Mouse (Mus musculus): ENCODE measurements around the gene Tomm40l. TPM values are rescaled to one million over a fixed set of nuclear protein-coding genes. Genes with fewer than 3 reads are reported as not detected.

The Tomm40l gene
- polyA plus RNA-seq, 1 experiment, result 2.2 TPM

- Histone ChIP-seq H3K9me3 (ENCODE audit: control insufficient read depth, low read length) (peaks cover 4% of the 10 kb centered on the region; the same call in 1 of the 2 replicates), H3K27me3 (ENCODE audit: control insufficient read depth) (no peaks in the 10 kb centered on the region), H3K4me1 (ENCODE audit: control insufficient read depth) (peaks cover 16% of the 10 kb centered on the region), H3K4me3 (replicated peaks) (no peak overlapping the region), H3K36me3 (ENCODE audit: control insufficient read depth) (no peaks in the 10 kb centered on the region)
- TF ChIP-seq TAL1 (IDR thresholded peaks at IDR 0.05; ENCODE audit: low read length) (no peak), GATA1 (IDR thresholded peaks at IDR 0.05; ENCODE audit: low read length) (no peak)
These were observed 18.1 kb downstream of the Tomm40l start for GRCm38 (mm10) chr1:171204249-171204644.

- Histone ChIP-seq H3K4me3 (replicated peaks) (no peak overlapping the region), H3K4me1 (ENCODE audit: control insufficient read depth) (peaks cover 16% of the 10 kb centered on the region), H3K27me3 (ENCODE audit: control insufficient read depth) (no peaks in the 10 kb centered on the region; the same call in 1 of the 2 replicates), H3K36me3 (ENCODE audit: control insufficient read depth) (no peaks in the 10 kb centered on the region), H3K9me3 (ENCODE audit: control insufficient read depth, low read length) (peaks cover 4% of the 10 kb centered on the region; the same call in 1 of the 2 replicates)
- no peak for TF ChIP-seq GATA1 (IDR thresholded peaks at IDR 0.05; ENCODE audit: low read length)
- no peak for TF ChIP-seq TAL1 (IDR thresholded peaks at IDR 0.05; ENCODE audit: low read length)
These were observed 18.7 kb downstream of the Tomm40l start for GRCm38 (mm10) chr1:171203471-171204248.

- H3K36me3 ChIP-seq (ENCODE audit: control insufficient read depth), result no peaks in the 10 kb centered on the region
- peaks cover 9% of the 10 kb centered on the region for H3K4me1 ChIP-seq (ENCODE audit: control insufficient read depth)
- H3K4me3 ChIP-seq (replicated peaks), result no peak overlapping the region
- H3K27me3 ChIP-seq (ENCODE audit: control insufficient read depth), result peaks cover 26% of the 10 kb centered on the region
- H3K9me3 ChIP-seq (ENCODE audit: control insufficient read depth, low read length), result no peaks in the 10 kb centered on the region
- no peak for TF ChIP-seq GATA1 (IDR thresholded peaks at IDR 0.05; ENCODE audit: low read length)
- no peak for TF ChIP-seq TAL1 (IDR thresholded peaks at IDR 0.05; ENCODE audit: low read length)
These were observed 21.5 kb downstream of the Tomm40l start for GRCm38 (mm10) chr1:171200769-171201168.

GRCm38 (mm10) chr1:171199532-171199931, 22.8 kb downstream of the Tomm40l start:
- no peak overlapping the region for H3K4me3 ChIP-seq (replicated peaks)
- H3K9me3 ChIP-seq (ENCODE audit: control insufficient read depth, low read length), result no peaks in the 10 kb centered on the region
- H3K36me3 ChIP-seq (ENCODE audit: control insufficient read depth), result no peaks in the 10 kb centered on the region
- peaks cover 3% of the 10 kb centered on the region for H3K4me1 ChIP-seq (ENCODE audit: control insufficient read depth)
- peaks cover 38% of the 10 kb centered on the region for H3K27me3 ChIP-seq (ENCODE audit: control insufficient read depth)
- TF ChIP-seq TAL1 (IDR thresholded peaks at IDR 0.05; ENCODE audit: low read length) (no peak), GATA1 (IDR thresholded peaks at IDR 0.05; ENCODE audit: low read length) (no peak)

- Histone ChIP-seq H3K27me3 (ENCODE audit: control insufficient read depth) (peaks cover 74% of the 10 kb centered on the region), H3K4me3 (replicated peaks) (peak within 1 kb of the TSS; percentile 25), H3K4me1 (ENCODE audit: control insufficient read depth) (peaks cover 3% of the 10 kb centered on the region), H3K9me3 (ENCODE audit: control insufficient read depth, low read length) (no peaks in the 10 kb centered on the region), H3K36me3 (ENCODE audit: control insufficient read depth) (no peaks in the 10 kb centered on the region)
- TF ChIP-seq GATA1 (IDR thresholded peaks at IDR 0.05; ENCODE audit: low read length) (no peak), TAL1 (IDR thresholded peaks at IDR 0.05; ENCODE audit: low read length) (no peak)
These were observed 26.4 kb downstream of the Tomm40l start, which contains the start of gene Pcp4l1 for GRCm38 (mm10) chr1:171195887-171196397. Gene Pcp4l1 (minus strand): TSS chr1:171196268.

- Histone ChIP-seq H3K4me3 (replicated peaks) (no peak overlapping the region), H3K4me1 (ENCODE audit: control insufficient read depth) (peaks cover 3% of the 10 kb centered on the region), H3K27me3 (ENCODE audit: control insufficient read depth) (peaks cover 81% of the 10 kb centered on the region), H3K36me3 (ENCODE audit: control insufficient read depth) (no peaks in the 10 kb centered on the region), H3K9me3 (ENCODE audit: control insufficient read depth, low read length) (no peaks in the 10 kb centered on the region)
- no peak for TF ChIP-seq TAL1 (IDR thresholded peaks at IDR 0.05; ENCODE audit: low read length)
These were observed 27.1 kb downstream of the Tomm40l start for GRCm38 (mm10) chr1:171195046-171195822.

GRCm38 (mm10) chr1:171193911-171194830, 28.1 kb downstream of the Tomm40l start:
- Histone ChIP-seq H3K4me3 (replicated peaks) (no peak overlapping the region), H3K27me3 (ENCODE audit: control insufficient read depth) (peaks cover 87% of the 10 kb centered on the region), H3K9me3 (ENCODE audit: control insufficient read depth, low read length) (no peaks in the 10 kb centered on the region), H3K4me1 (ENCODE audit: control insufficient read depth) (no peaks in the 10 kb centered on the region; the same call in 1 of the 2 replicates), H3K36me3 (ENCODE audit: control insufficient read depth) (no peaks in the 10 kb centered on the region)
- no peak for TF ChIP-seq GATA1 (IDR thresholded peaks at IDR 0.05; ENCODE audit: low read length)
- no peak for TF ChIP-seq TAL1 (IDR thresholded peaks at IDR 0.05; ENCODE audit: low read length)

GRCm38 (mm10) chr1:171193093-171193840, 29.0 kb downstream of the Tomm40l start:
- no peak for TF ChIP-seq GATA1 (IDR thresholded peaks at IDR 0.05; ENCODE audit: low read length)
- TF ChIP-seq TAL1 (IDR thresholded peaks at IDR 0.05; ENCODE audit: low read length), result no peak
- no peak overlapping the region for H3K4me3 ChIP-seq (replicated peaks)
- H3K36me3 ChIP-seq (ENCODE audit: control insufficient read depth), result no peaks in the 10 kb centered on the region
- H3K27me3 ChIP-seq (ENCODE audit: control insufficient read depth), result peaks cover 86% of the 10 kb centered on the region
- H3K4me1 ChIP-seq (ENCODE audit: control insufficient read depth), result no peaks in the 10 kb centered on the region; the same call in 1 of the 2 replicates
- no peaks in the 10 kb centered on the region for H3K9me3 ChIP-seq (ENCODE audit: control insufficient read depth, low read length)

Measured in erythroblast, embryonic 14.5 days (primary cell).